ENCODE assay signal across 8 mouse cellular contexts in genomic region chr13:28948541-28948940, GRCm38 (mm10). TPM values are rescaled to one million over a fixed set of nuclear protein-coding genes. Genes with fewer than 3 reads are reported as not detected.
A peak's percentile ranks its signal among the peaks of the same experiment; 100 is the strongest.
DNase-seq lines count a peak whose midpoint lies in the region; ATAC-seq lines count a peak whose summit lies in the region.

No protein-coding gene starts in this region.

- H3K9me3 ChIP-seq in forebrain, embryonic 16.5 days (ENCODE audit: control insufficient read depth, low read length), result no peaks in the 10 kb centered on the region
- H3K9me3 ChIP-seq in kidney, embryonic 16.5 days (ENCODE audit: low read length), result no peaks in the 10 kb centered on the region

- 0 out of 2 replicates have a peak, but pooled peaks cover 2% of the 10 kb centered on the region for H3K36me3 ChIP-seq in forebrain, embryonic 16.5 days (ENCODE audit: control insufficient read depth, insufficient read depth)
- 0 out of 2 replicates have a peak, but pooled peaks cover 3% of the 10 kb centered on the region for H3K36me3 ChIP-seq in kidney, embryonic 16.5 days (ENCODE audit: insufficient read depth, low read length)

- peak overlapping the region; percentile 77 for H3K4me2 ChIP-seq in forebrain, embryonic 16.5 days (ENCODE audit: low read length)
- H3K4me2 ChIP-seq in kidney, embryonic 16.5 days (replicated peaks; ENCODE audit: low read depth, low read length), result peak overlapping the region; percentile 66

- peak overlapping the region; percentile 82 for H3K9ac ChIP-seq in forebrain, embryonic 16.5 days (replicated peaks; ENCODE audit: low read depth, low read length)
- H3K9ac ChIP-seq in kidney, embryonic 16.5 days (replicated peaks; ENCODE audit: low read length), result peak overlapping the region; percentile 59

- peaks cover 18% of the 10 kb centered on the region for H3K4me1 ChIP-seq in forebrain, embryonic 16.5 days (replicated peaks; ENCODE audit: control insufficient read depth, insufficient read depth, low read length)
- peaks cover 21% of the 10 kb centered on the region for H3K4me1 ChIP-seq in kidney, embryonic 16.5 days (ENCODE audit: insufficient read depth, low read length)

- WGBS in forebrain, embryonic 16.5 days, result under 1% methylated on average over 10 of the region's 10 CpGs
- 3% methylated on average over 10 of the region's 10 CpGs for WGBS in kidney, embryonic 16.5 days

- peak overlapping the region; percentile 94 for H3K27ac ChIP-seq in forebrain, embryonic 16.5 days (ENCODE audit: low read length)
- H3K27ac ChIP-seq in kidney, embryonic 16.5 days (ENCODE audit: low read length), result peak overlapping the region; percentile 73

- peak; percentile 29 for DNase-seq in gastrocnemius, postnatal 10 days
- no peak for DNase-seq in gastrocnemius, postnatal 25 days
- DNase-seq in NIH3T3 (ENCODE audit: low read depth), result peak; percentile 71
- peak; percentile 70 to 76 for DNase-seq in lung, postnatal 4 days
- peak; percentile 57 for DNase-seq in right cerebral cortex, postnatal 14 days
- DNase-seq in natural killer cell, adult 2 months (ENCODE audit: low spot score in 2 of 2), result no peak

- H3K27me3 ChIP-seq in forebrain, embryonic 16.5 days (replicated peaks; ENCODE audit: control insufficient read depth, insufficient read depth, low read length), result no peaks in the 10 kb centered on the region
- no peaks in the 10 kb centered on the region for H3K27me3 ChIP-seq in kidney, embryonic 16.5 days (ENCODE audit: insufficient read depth, low read length)

- H3K4me3 ChIP-seq in forebrain, embryonic 16.5 days (replicated peaks; ENCODE audit: low read length), result peak overlapping the region; percentile 61
- H3K4me3 ChIP-seq in kidney, embryonic 16.5 days (ENCODE audit: low read length), result peak overlapping the region; percentile 39

- ATAC-seq in forebrain, embryonic 16.5 days, result peak; percentile 3; the same call in 1 of the 2 replicates
- 0 out of 2 replicates have a peak, but pooled peaks have one; percentile 6 for ATAC-seq in kidney, embryonic 16.5 days (ENCODE audit: low FRiP score, low TSS enrichment)

RNA-seq across cellular contexts. Expression of gene Sox4, which starts 5.0 kb away (rescaled TPM):
- total RNA-seq in gastrocnemius, postnatal 10 days (2021), result 10 to 100 TPM; 23.8 to 37.5 TPM
- 1 to 10 TPM; 4.8 to 5.3 TPM for total RNA-seq in gastrocnemius, postnatal 25 days (2021)
- polyA plus RNA-seq in forebrain, embryonic 16.5 days (2015; fragmentation: Nextera tagmentation; extraction: Ambion mirVana), result 224 and 276 TPM in 2 replicates
- polyA plus RNA-seq in kidney, embryonic 16.5 days (2015; fragmentation: Nextera tagmentation; extraction: Ambion mirVana), result 27.8 and 33.4 TPM in 2 replicates

Comparison
In these comparisons a context has a peak if more than half of its experiments do, and no peak if none do; other contexts are left out.
1. DNase-seq: peak in gastrocnemius, postnatal 10 days (single experiment), NIH3T3 (single experiment), lung, postnatal 4 days (2 of 2) and right cerebral cortex, postnatal 14 days (single experiment); none in gastrocnemius, postnatal 25 days (single experiment) and natural killer cell, adult 2 months (0 of 2).